Mouse (Mus musculus) stomach, embryonic 14.5 days (tissue): ENCODE results near the gene AI593442. TPM values are rescaled to one million over a fixed set of nuclear protein-coding genes. Genes with fewer than 3 reads are reported as not detected.

Experiments
- ATAC-seq: fragments of 200-750 bp; cut with Nextera tagmentation; 2 replicates; pipeline ENCODE4 v1.8.0; 2017; ENCODE audit warnings: low read depth, moderate TSS enrichment; ENCODE audit not compliant: insufficient number of reproducible peaks, insufficient read depth, low FRiP score
- H3K27ac ChIP-seq: fragments of 300-500 bp; sonication (generic); 2 replicates; pipeline ENCODE4 v1.5.1; 2014; ENCODE audit warnings: mild to moderate bottlenecking, low read length, moderate library complexity, mixed read lengths
- H3K27me3 ChIP-seq: fragments of 300-500 bp; sonication (generic); 2 replicates; pipeline ENCODE4 v1.6.1; 2014; ENCODE audit warnings: low read length, control low read depth, mixed read lengths; ENCODE audit not compliant: control insufficient read depth, insufficient read depth
- H3K36me3 ChIP-seq: fragments of 300-500 bp; sonication (generic); 2 replicates; pipeline ENCODE4 v1.6.1; 2014; ENCODE audit warnings: mild to moderate bottlenecking, control low read depth, low read length, moderate library complexity, mixed read lengths; ENCODE audit not compliant: control insufficient read depth, insufficient read depth
- H3K4me1 ChIP-seq: fragments of 300-500 bp; sonication (generic); 2 replicates; pipeline ENCODE4 v1.6.1; 2014; ENCODE audit warnings: low read length, control low read depth, mixed read lengths; ENCODE audit not compliant: control insufficient read depth, insufficient read depth
- H3K4me2 ChIP-seq: fragments of 300-500 bp; sonication (generic); replicated peaks from 2 replicates; pipeline ENCODE4 v1.6.1; 2014; ENCODE audit warnings: low read depth, low read length, control low read depth
- H3K4me3 ChIP-seq: fragments of 300-500 bp; sonication (generic); 2 replicates; pipeline ENCODE4 v1.5.1; 2014; ENCODE audit warnings: low read depth, low read length, control low read depth
- H3K9ac ChIP-seq: fragments of 300-500 bp; sonication (generic); replicated peaks from 2 replicates; pipeline ENCODE4 v1.6.1; 2014; ENCODE audit warnings: low read depth, mild to moderate bottlenecking, control low read depth, low read length, moderate library complexity, mixed read lengths
- H3K9me3 ChIP-seq: fragments of 300-500 bp; sonication (generic); 2 replicates; pipeline ENCODE4 v1.6.1; 2016; ENCODE audit warnings: low read depth, low read length, control low read depth; ENCODE audit not compliant: control insufficient read depth
- WGBS: fragments of 180-500 bp; shearing (Covaris S2); extraction: QIAGEN DNeasy Blood & Tissue Kit; methylation state at CpG from one replicate; pipeline ENCODE4 v1.1.7; 2014; 5-methylcytosine and 5-hydroxymethylcytosine counted together
- polyA plus RNA-seq: library from polyadenylated mRNA; unstranded; fragments of >200 nt; fragmentation: Nextera tagmentation; extraction: Ambion mirVana; gene quantifications from 2 replicates; pipeline ENCODE4 v1.2.1, GENCODE M21; 2014

AI593442 gene
- polyA plus RNA-seq, 1 experiment from 2014 or later = 0.98 TPM

GRCm38 (mm10) chr9:52675937-52676336 is 3.6 kb downstream of the AI593442 start:
- H3K9me3 ChIP-seq = no peaks in the 10 kb centered on the region
- 61% methylated on average over 3 of the region's 3 CpGs for WGBS
- H3K4me2 ChIP-seq = no peak overlapping the region
- no peak for ATAC-seq
- 0 out of 2 replicates have a peak, but pooled peaks cover 8% of the 10 kb centered on the region for H3K4me1 ChIP-seq
- H3K36me3 ChIP-seq = no peaks in the 10 kb centered on the region
- H3K9ac ChIP-seq = no peak overlapping the region
- H3K27ac ChIP-seq = no peak overlapping the region
- H3K4me3 ChIP-seq = no peak overlapping the region
- peaks cover 30% of the 10 kb centered on the region for H3K27me3 ChIP-seq

- Histone ChIP-seq H3K4me1 (no peaks in the 10 kb centered on the region), H3K27ac (no peak overlapping the region), H3K4me3 (no peak overlapping the region), H3K9ac (no peak overlapping the region), H3K4me2 (no peak overlapping the region), H3K9me3 (no peaks in the 10 kb centered on the region), H3K27me3 (no peaks in the 10 kb centered on the region), H3K36me3 (no peaks in the 10 kb centered on the region)
- ATAC-seq = no peak
- 74% methylated on average over 3 of the region's 3 CpGs for WGBS
Measured at GRCm38 (mm10) chr9:52661422-52661821, 18.2 kb downstream of the AI593442 start.

- H3K27ac ChIP-seq = no peak overlapping the region
- H3K4me3 ChIP-seq = no peak overlapping the region
- H3K4me1 ChIP-seq = no peaks in the 10 kb centered on the region
- H3K27me3 ChIP-seq = no peaks in the 10 kb centered on the region
- H3K9me3 ChIP-seq = no peaks in the 10 kb centered on the region
- H3K4me2 ChIP-seq = no peak overlapping the region
- no peak overlapping the region for H3K9ac ChIP-seq
- ATAC-seq = no peak
- H3K36me3 ChIP-seq = no peaks in the 10 kb centered on the region
- WGBS = 56% methylated on average over 5 of the region's 5 CpGs
Measured at GRCm38 (mm10) chr9:52650341-52650951, 29.1 kb downstream of the AI593442 start.

DNA sequence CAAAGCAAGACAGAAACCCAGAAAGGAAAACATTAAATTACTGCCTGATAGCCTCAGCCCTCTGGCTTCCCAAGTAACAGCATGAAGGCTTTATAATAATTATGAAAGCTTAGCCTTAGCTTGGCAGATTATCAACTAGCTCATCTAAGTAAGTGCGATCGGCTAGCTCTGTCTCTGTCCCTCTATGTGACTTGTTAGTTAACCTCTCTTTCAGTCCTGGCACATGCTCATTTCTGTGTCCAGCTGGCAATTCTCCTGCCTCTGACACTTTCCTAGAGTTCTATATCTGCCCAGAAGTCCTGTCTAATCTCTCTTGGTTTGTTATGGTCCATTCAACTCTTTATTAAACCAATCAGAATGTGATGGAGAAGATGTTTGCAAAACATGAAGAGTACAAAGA is 34.3 kb downstream of the AI593442 start:
- H3K27ac ChIP-seq = no peak overlapping the region
- no peaks in the 10 kb centered on the region for H3K4me1 ChIP-seq
- no peak overlapping the region for H3K4me2 ChIP-seq
- H3K9me3 ChIP-seq = no peaks in the 10 kb centered on the region
- 45% methylated on average over 2 of the region's 2 CpGs for WGBS
- no peak for ATAC-seq
- no peaks in the 10 kb centered on the region for H3K36me3 ChIP-seq
- no peak overlapping the region for H3K4me3 ChIP-seq
- no peak overlapping the region for H3K9ac ChIP-seq
- no peaks in the 10 kb centered on the region for H3K27me3 ChIP-seq

GRCm38 (mm10) chr9:52644626-52645025 is 35.0 kb downstream of the AI593442 start:
- Histone ChIP-seq H3K9me3 (no peaks in the 10 kb centered on the region), H3K27me3 (no peaks in the 10 kb centered on the region), H3K36me3 (no peaks in the 10 kb centered on the region), H3K4me1 (no peaks in the 10 kb centered on the region), H3K9ac (no peak overlapping the region), H3K27ac (no peak overlapping the region), H3K4me2 (no peak overlapping the region), H3K4me3 (no peak overlapping the region)
- no peak for ATAC-seq
- WGBS = 57% methylated on average over 4 of the region's 4 CpGs

DNA sequence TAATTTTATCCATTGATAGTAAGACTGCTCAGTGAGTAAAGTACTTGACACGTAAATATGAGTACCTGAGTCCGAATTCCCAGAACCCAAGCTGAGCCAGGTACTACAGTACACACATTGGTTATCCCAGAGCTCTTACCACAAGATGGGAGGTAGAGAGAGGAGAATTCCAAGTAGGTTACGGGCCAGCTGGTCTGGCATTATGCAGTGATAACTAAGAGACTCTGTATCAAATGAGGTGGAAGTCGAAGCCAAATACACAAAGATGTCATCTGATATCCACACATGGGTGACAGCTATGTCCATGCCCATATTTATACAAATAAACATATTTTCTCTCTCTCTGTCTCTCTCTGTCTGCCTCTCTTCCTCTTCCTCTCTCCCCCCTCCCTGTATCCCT is 35.4 kb downstream of the AI593442 start:
- ATAC-seq = no peak
- H3K4me3 ChIP-seq = no peak overlapping the region
- H3K27me3 ChIP-seq = no peaks in the 10 kb centered on the region
- H3K9ac ChIP-seq = no peak overlapping the region
- no peak overlapping the region for H3K27ac ChIP-seq
- H3K4me1 ChIP-seq = no peaks in the 10 kb centered on the region
- no peaks in the 10 kb centered on the region for H3K9me3 ChIP-seq
- H3K4me2 ChIP-seq = no peak overlapping the region
- H3K36me3 ChIP-seq = no peaks in the 10 kb centered on the region
- WGBS = 85% methylated on average over 4 of the region's 4 CpGs

DNA sequence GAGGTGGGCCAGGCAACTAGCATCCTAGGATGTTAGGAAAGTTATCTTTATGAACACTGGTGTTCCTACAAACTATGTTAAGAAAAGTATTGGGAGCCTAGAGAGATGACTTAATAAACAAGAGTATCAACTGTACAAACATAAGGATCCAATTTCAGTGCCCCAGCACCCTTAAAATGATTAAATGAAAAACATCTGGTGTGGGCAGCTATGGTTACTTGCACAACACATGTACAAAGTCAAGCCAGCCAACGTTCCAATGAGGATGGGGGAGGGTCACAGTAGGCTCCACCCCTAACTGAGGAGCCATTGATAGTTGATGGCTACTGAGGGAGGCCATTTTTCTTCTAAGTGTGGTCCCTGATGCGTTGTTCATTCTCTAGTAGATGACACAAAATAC is 43.6 kb downstream of the AI593442 start:
- Histone ChIP-seq H3K4me2 (no peak overlapping the region), H3K9me3 (no peaks in the 10 kb centered on the region), H3K36me3 (no peaks in the 10 kb centered on the region), H3K9ac (no peak overlapping the region), H3K27ac (no peak overlapping the region), H3K4me1 (no peaks in the 10 kb centered on the region), H3K27me3 (no peaks in the 10 kb centered on the region), H3K4me3 (no peak overlapping the region)
- WGBS = 57% methylated on average over 2 of the region's 2 CpGs
- ATAC-seq = no peak

DNA sequence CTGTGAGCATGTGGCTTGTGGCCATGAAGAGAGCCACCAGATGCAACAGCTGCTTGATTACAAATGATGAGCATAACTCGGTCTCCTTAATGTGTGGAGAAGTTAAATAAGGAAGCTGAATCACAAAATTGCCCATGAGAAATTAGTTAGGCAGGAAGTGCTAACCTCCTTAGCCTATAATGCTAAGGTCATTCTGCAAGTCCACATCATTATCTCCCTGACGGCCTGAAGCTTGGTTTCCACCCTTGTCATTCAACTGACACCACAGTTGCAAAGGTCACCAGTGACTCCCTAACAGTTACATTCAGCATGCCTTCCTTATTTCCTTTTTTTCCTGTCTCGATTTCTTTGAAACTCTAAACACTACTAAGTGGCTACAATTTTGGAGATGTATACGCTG is 55.7 kb downstream of the AI593442 start:
- no peak overlapping the region for H3K4me2 ChIP-seq
- no peak overlapping the region for H3K27ac ChIP-seq
- H3K4me3 ChIP-seq = no peak overlapping the region
- H3K4me1 ChIP-seq = no peaks in the 10 kb centered on the region
- H3K27me3 ChIP-seq = no peaks in the 10 kb centered on the region
- 64% methylated on average over 4 of the region's 4 CpGs for WGBS
- no peak for ATAC-seq
- no peaks in the 10 kb centered on the region for H3K36me3 ChIP-seq
- H3K9me3 ChIP-seq = no peaks in the 10 kb centered on the region
- no peak overlapping the region for H3K9ac ChIP-seq
